Comparison of ENCODE assay signal across 8 mouse cellular contexts in the genomic region with DNA sequence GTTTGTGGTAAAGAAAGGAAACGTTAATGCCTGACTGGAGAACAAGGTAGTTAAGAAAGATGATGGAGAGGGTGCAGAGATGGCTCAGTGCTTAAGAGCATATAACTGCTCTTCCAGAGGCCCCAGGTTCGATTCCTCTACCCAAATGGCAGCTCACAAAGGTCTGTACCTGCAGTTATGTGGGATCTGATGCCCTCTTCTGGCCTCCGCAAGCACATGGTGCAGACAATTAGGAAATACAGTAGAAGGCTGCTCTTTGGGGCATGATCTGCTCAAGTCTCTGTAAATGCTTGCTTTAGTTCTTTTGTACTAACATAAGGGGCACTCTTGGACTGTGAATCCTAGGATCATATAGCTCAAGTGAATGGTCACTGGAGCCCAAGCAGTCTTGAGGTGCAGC. TPM values are rescaled to one million over a fixed set of nuclear protein-coding genes. Genes with fewer than 3 reads are reported as not detected.
DNase-seq lines count a peak whose midpoint lies in the region; ATAC-seq and TF ChIP-seq lines count a peak whose summit lies in the region.

No protein-coding gene starts in this region.

- H3K4me2 ChIP-seq in limb, embryonic 15.5 days = peak overlapping the region; percentile 70
- H3K4me2 ChIP-seq in midbrain, embryonic 15.5 days = peak overlapping the region; percentile 69
- peak overlapping the region; percentile 82 for H3K4me2 ChIP-seq in stomach, embryonic 16.5 days (ENCODE audit: low read depth, low read length)

- peak; percentile 66 for ATAC-seq in limb, embryonic 15.5 days (ENCODE audit: insufficient number of reproducible peaks, low FRiP score, low TSS enrichment, low read depth)
- ATAC-seq in midbrain, embryonic 15.5 days (replicated peaks) = peak; percentile 66
- ATAC-seq in stomach, embryonic 16.5 days (ENCODE audit: insufficient read depth, low FRiP score) = peak; percentile 41

- DNase-seq in spleen, adult 2 months (ENCODE audit: low read depth in 1 of 2, low spot score in 2 of 2) = peak; percentile 54 to 58
- no peak for DNase-seq in spleen, adult 12 weeks (ENCODE audit: low spot score)
- peak; percentile 49 for DNase-seq in cerebellum, adult 9-11 months
- DNase-seq in frontal cortex, postnatal 14 days (ENCODE audit: low spot score in 2 of 2) = peak; percentile 22 to 27
- peak; percentile 65 for DNase-seq in kidney, adult 2 months

- no peaks in the 10 kb centered on the region for H3K9me3 ChIP-seq in limb, embryonic 15.5 days
- no peaks in the 10 kb centered on the region for H3K9me3 ChIP-seq in midbrain, embryonic 15.5 days
- no peaks in the 10 kb centered on the region for H3K9me3 ChIP-seq in stomach, embryonic 16.5 days (replicated peaks; ENCODE audit: control insufficient read depth, low read length)

- H3K9ac ChIP-seq in limb, embryonic 15.5 days = peak overlapping the region; percentile 68; the same call in 1 of the 2 replicates
- H3K9ac ChIP-seq in midbrain, embryonic 15.5 days = peak overlapping the region; percentile 82
- H3K9ac ChIP-seq in stomach, embryonic 16.5 days (ENCODE audit: low read length) = peak overlapping the region; percentile 93

- peak; percentile 57; the same call in 1 of the 2 replicates for TF ChIP-seq CTCF in spleen, adult 2 months (IDR thresholded peaks at IDR 0.05; ENCODE audit: extremely low read depth, insufficient read depth, insufficient read length, insufficient replicate concordance)
- TF ChIP-seq CTCF in kidney, adult 2 months (conservative IDR thresholded peaks at IDR 0.05; ENCODE audit: insufficient read depth, insufficient read length, low read depth, low read length) = peak; percentile 71

- H3K36me3 ChIP-seq in spleen, adult 2 months (ENCODE audit: control insufficient read depth, insufficient read depth, low read length) = peaks cover 2% of the 10 kb centered on the region; the same call in 1 of the 2 replicates
- no peaks in the 10 kb centered on the region for H3K36me3 ChIP-seq in kidney, adult 2 months (ENCODE audit: control insufficient read depth, insufficient read depth, low read length)
- H3K36me3 ChIP-seq in limb, embryonic 15.5 days = no peaks in the 10 kb centered on the region
- no peaks in the 10 kb centered on the region for H3K36me3 ChIP-seq in midbrain, embryonic 15.5 days (replicated peaks)
- H3K36me3 ChIP-seq in stomach, embryonic 16.5 days (ENCODE audit: control insufficient read depth, insufficient read depth, low read length) = 0 out of 2 replicates have a peak, but pooled peaks cover 3% of the 10 kb centered on the region

- H3K4me1 ChIP-seq in spleen, adult 2 months (ENCODE audit: control insufficient read depth, insufficient read depth, insufficient read length) = peaks cover 2% of the 10 kb centered on the region
- H3K4me1 ChIP-seq in kidney, adult 2 months (ENCODE audit: control insufficient read depth, insufficient read depth, low read length) = peaks cover 4% of the 10 kb centered on the region; the same call in 1 of the 2 replicates
- H3K4me1 ChIP-seq in limb, embryonic 15.5 days = peaks cover 7% of the 10 kb centered on the region; the same call in 1 of the 2 replicates
- peaks cover 11% of the 10 kb centered on the region for H3K4me1 ChIP-seq in midbrain, embryonic 15.5 days
- H3K4me1 ChIP-seq in stomach, embryonic 16.5 days (ENCODE audit: control insufficient read depth, insufficient read depth, low read length) = no peaks in the 10 kb centered on the region

- no peak; the same call in 1 of the 2 replicates for TF ChIP-seq POLR2A in spleen, adult 2 months (IDR thresholded peaks at IDR 0.05; ENCODE audit: low read depth, low read length)
- TF ChIP-seq POLR2A in kidney, adult 2 months (IDR thresholded peaks at IDR 0.05; ENCODE audit: low read depth, low read length) = no peak

- H3K27ac ChIP-seq in spleen, adult 2 months (ENCODE audit: insufficient read depth, low read length) = peak overlapping the region; percentile 90
- H3K27ac ChIP-seq in kidney, adult 2 months (ENCODE audit: insufficient read depth, low read depth, low read length) = peak overlapping the region; percentile 61
- peak overlapping the region; percentile 91 for H3K27ac ChIP-seq in limb, embryonic 15.5 days
- peak overlapping the region; percentile 92 for H3K27ac ChIP-seq in midbrain, embryonic 15.5 days
- H3K27ac ChIP-seq in stomach, embryonic 16.5 days (ENCODE audit: low read length) = peak overlapping the region; percentile 90

- H3K27me3 ChIP-seq in spleen, adult 2 months (ENCODE audit: control insufficient read depth, insufficient read depth, low read length) = no peaks in the 10 kb centered on the region
- H3K27me3 ChIP-seq in kidney, adult 2 months (replicated peaks; ENCODE audit: control insufficient read depth, insufficient read depth, low read length) = no peaks in the 10 kb centered on the region
- no peaks in the 10 kb centered on the region for H3K27me3 ChIP-seq in limb, embryonic 15.5 days
- H3K27me3 ChIP-seq in midbrain, embryonic 15.5 days (replicated peaks) = no peaks in the 10 kb centered on the region
- H3K27me3 ChIP-seq in stomach, embryonic 16.5 days (ENCODE audit: control insufficient read depth, insufficient read depth, low read length) = no peaks in the 10 kb centered on the region

- 2% methylated on average over 3 of the region's 3 CpGs for WGBS in spleen, adult 2 months
- 34% methylated on average over 3 of the region's 3 CpGs for WGBS in kidney, adult 2 months
- 24% methylated on average over 3 of the region's 3 CpGs for WGBS in limb, embryonic 15.5 days
- 31% methylated on average over 3 of the region's 3 CpGs for WGBS in midbrain, embryonic 15.5 days
- 28% methylated on average over 3 of the region's 3 CpGs for WGBS in stomach, embryonic 16.5 days

- H3K4me3 ChIP-seq in spleen, adult 2 months (ENCODE audit: extremely low read depth, insufficient read depth, insufficient read length) = peak overlapping the region; percentile 73
- H3K4me3 ChIP-seq in kidney, adult 2 months (ENCODE audit: insufficient read depth, low read depth, low read length) = peak overlapping the region; percentile 86
- H3K4me3 ChIP-seq in limb, embryonic 15.5 days = peak overlapping the region; percentile 84
- H3K4me3 ChIP-seq in midbrain, embryonic 15.5 days = peak overlapping the region; percentile 92
- peak overlapping the region; percentile 94 for H3K4me3 ChIP-seq in stomach, embryonic 16.5 days (replicated peaks; ENCODE audit: low read length)

RNA-seq across cellular contexts. Expression of a gene that starts 0.6 kb away (rescaled TPM):
- 19.7 and 21.6 TPM in 2 replicates for polyA plus RNA-seq in spleen, adult 2 months (2012; rRNA removed)
- polyA plus RNA-seq in kidney, adult 2 months (2012; rRNA removed) = 5.5 and 7.2 TPM in 2 replicates
- 20.1 and 20.3 TPM in 2 replicates for polyA plus RNA-seq in limb, embryonic 15.5 days (2015; fragmentation: Nextera tagmentation; extraction: Ambion mirVana)
- 10.5 and 10.8 TPM in 2 replicates for polyA plus RNA-seq in midbrain, embryonic 15.5 days (2015; fragmentation: Nextera tagmentation; extraction: Ambion mirVana)
- 15.5 and 18.4 TPM in 2 replicates for polyA plus RNA-seq in stomach, embryonic 16.5 days (2015; fragmentation: Nextera tagmentation; extraction: Ambion mirVana)

RNA-seq across cellular contexts. Expression of a gene that starts 7.4 kb away (rescaled TPM):
- polyA plus RNA-seq in spleen, adult 2 months (2012; rRNA removed) = 0.25 and 0.40 TPM in 2 replicates
- polyA plus RNA-seq in kidney, adult 2 months (2012; rRNA removed) = 0.16 and 0.27 TPM in 2 replicates
- polyA plus RNA-seq in limb, embryonic 15.5 days (2015; fragmentation: Nextera tagmentation; extraction: Ambion mirVana) = 0.24 and 0.68 TPM in 2 replicates
- 0.32 and 0.74 TPM in 2 replicates for polyA plus RNA-seq in midbrain, embryonic 15.5 days (2015; fragmentation: Nextera tagmentation; extraction: Ambion mirVana)
- polyA plus RNA-seq in stomach, embryonic 16.5 days (2015; fragmentation: Nextera tagmentation; extraction: Ambion mirVana) = 1.8 and 2.5 TPM in 2 replicates

RNA-seq across cellular contexts. Expression of a gene that starts 47.5 kb away (rescaled TPM):
- polyA plus RNA-seq in spleen, adult 2 months (2012; rRNA removed) = not detected in 2 replicates
- polyA plus RNA-seq in kidney, adult 2 months (2012; rRNA removed) = 0.13 TPM in 1 of 2 replicates, not detected in the other
- polyA plus RNA-seq in limb, embryonic 15.5 days (2015; fragmentation: Nextera tagmentation; extraction: Ambion mirVana) = 0.20 and 0.32 TPM in 2 replicates
- 1.1 and 1.2 TPM in 2 replicates for polyA plus RNA-seq in midbrain, embryonic 15.5 days (2015; fragmentation: Nextera tagmentation; extraction: Ambion mirVana)
- polyA plus RNA-seq in stomach, embryonic 16.5 days (2015; fragmentation: Nextera tagmentation; extraction: Ambion mirVana) = 2.3 and 3.2 TPM in 2 replicates
